Mouse (Mus musculus) intestine, embryonic 16.5 days (tissue): ENCODE measurements around the gene Angptl2. TPM values are rescaled to one million over a fixed set of nuclear protein-coding genes. Genes with fewer than 3 reads are reported as not detected.
A peak's percentile ranks its signal among the peaks of the same experiment; 100 is the strongest.

ENCODE experiments used
- ATAC-seq: fragments of 200-750 bp; cut with Nextera tagmentation; 2 replicates; pipeline ENCODE4 v1.8.0; 2017; ENCODE audit warnings: moderate TSS enrichment, moderate library complexity
- H3K27ac ChIP-seq: fragments of 300-500 bp; sonication (generic); 2 replicates; pipeline ENCODE4 v1.5.1; 2014; ENCODE audit warnings: mild to moderate bottlenecking, low read length
- H3K27me3 ChIP-seq: fragments of 300-500 bp; sonication (generic); replicated peaks from 2 replicates; pipeline ENCODE4 v1.6.1; 2014; ENCODE audit warnings: low read length, control low read depth, mixed read lengths; ENCODE audit not compliant: control insufficient read depth, insufficient read depth
- H3K36me3 ChIP-seq: fragments of 300-500 bp; sonication (generic); 2 replicates; pipeline ENCODE4 v1.6.1; 2014; ENCODE audit warnings: low read length, control low read depth; ENCODE audit not compliant: control insufficient read depth, insufficient read depth
- H3K4me1 ChIP-seq: fragments of 300-500 bp; sonication (generic); 2 replicates; pipeline ENCODE4 v1.6.1; 2014; ENCODE audit warnings: low read length, control low read depth, mixed read lengths; ENCODE audit not compliant: control insufficient read depth, insufficient read depth
- H3K4me2 ChIP-seq: fragments of 300-500 bp; sonication (generic); 2 replicates; pipeline ENCODE4 v1.6.1; 2014; ENCODE audit warnings: low read depth, low read length, control low read depth
- H3K4me3 ChIP-seq: fragments of 300-500 bp; sonication (generic); 2 replicates; pipeline ENCODE4 v1.5.1; 2014; ENCODE audit warnings: mild to moderate bottlenecking, low read length
- H3K9ac ChIP-seq: fragments of 300-500 bp; sonication (generic); 2 replicates; pipeline ENCODE4 v1.6.1; 2014; ENCODE audit warnings: low read depth, low read length
- H3K9me3 ChIP-seq: fragments of 300-500 bp; sonication (generic); 2 replicates; pipeline ENCODE4 v1.6.1; 2016; ENCODE audit warnings: low read length, control low read depth; ENCODE audit not compliant: control insufficient read depth
- WGBS: fragments of 180-500 bp; shearing (Covaris S2); extraction: QIAGEN DNeasy Blood & Tissue Kit; methylation state at CpG from one replicate; pipeline ENCODE4 v1.1.7; 2014; 5-methylcytosine and 5-hydroxymethylcytosine counted together
- polyA plus RNA-seq: library from polyadenylated mRNA; unstranded; fragments of >200 nt; fragmentation: Nextera tagmentation; extraction: Ambion mirVana; gene quantifications from 2 replicates; pipeline ENCODE4 v1.2.1, GENCODE M21; 2015

Gene Angptl2
- polyA plus RNA-seq, 1 experiment from 2014 or later, result 41.6 TPM

- H3K4me3 ChIP-seq, result no peak overlapping the region
- no peak for ATAC-seq
- peaks cover 2% of the 10 kb centered on the region; the same call in 1 of the 2 replicates for H3K4me1 ChIP-seq
- H3K4me2 ChIP-seq, result no peak overlapping the region
- H3K36me3 ChIP-seq, result no peaks in the 10 kb centered on the region
- H3K9ac ChIP-seq, result no peak overlapping the region
- WGBS, result 89% methylated on average over 5 of the region's 5 CpGs
- no peaks in the 10 kb centered on the region for H3K27me3 ChIP-seq
- no peak overlapping the region for H3K27ac ChIP-seq
- H3K9me3 ChIP-seq, result peaks cover 5% of the 10 kb centered on the region; the same call in 1 of the 2 replicates
These were observed 73.0 kb downstream of the Angptl2 start for GRCm38 (mm10) chr2:33288837-33289236.

GRCm38 (mm10) chr2:33290491-33290890, 74.6 kb downstream of the Angptl2 start:
- H3K4me3 ChIP-seq, result no peak overlapping the region
- H3K4me1 ChIP-seq, result peaks cover 2% of the 10 kb centered on the region; the same call in 1 of the 2 replicates
- no peak for ATAC-seq
- no peaks in the 10 kb centered on the region for H3K36me3 ChIP-seq
- H3K27ac ChIP-seq, result no peak overlapping the region
- 89% methylated on average over 8 of the region's 8 CpGs for WGBS
- H3K27me3 ChIP-seq, result no peaks in the 10 kb centered on the region
- no peak overlapping the region for H3K9ac ChIP-seq
- H3K4me2 ChIP-seq, result no peak overlapping the region
- H3K9me3 ChIP-seq, result peaks cover 5% of the 10 kb centered on the region; the same call in 1 of the 2 replicates

GRCm38 (mm10) chr2:33292057-33292456, 76.2 kb downstream of the Angptl2 start:
- H3K4me1 ChIP-seq, result peaks cover 2% of the 10 kb centered on the region; the same call in 1 of the 2 replicates
- H3K4me2 ChIP-seq, result no peak overlapping the region
- no peaks in the 10 kb centered on the region for H3K27me3 ChIP-seq
- ATAC-seq, result peak; percentile 16; the same call in 1 of the 2 replicates
- no peak overlapping the region for H3K4me3 ChIP-seq
- H3K27ac ChIP-seq, result no peak overlapping the region
- WGBS, result 40% methylated on average over 2 of the region's 2 CpGs
- no peaks in the 10 kb centered on the region for H3K36me3 ChIP-seq
- H3K9me3 ChIP-seq, result peaks cover 5% of the 10 kb centered on the region; the same call in 1 of the 2 replicates
- no peak overlapping the region for H3K9ac ChIP-seq

GRCm38 (mm10) chr2:33295115-33295514, 79.2 kb downstream of the Angptl2 start:
- no peaks in the 10 kb centered on the region for H3K9me3 ChIP-seq
- no peak overlapping the region for H3K4me2 ChIP-seq
- no peak for ATAC-seq
- no peak overlapping the region for H3K27ac ChIP-seq
- H3K27me3 ChIP-seq, result no peaks in the 10 kb centered on the region
- H3K4me3 ChIP-seq, result no peak overlapping the region
- WGBS, result 75% methylated on average over 5 of the region's 5 CpGs
- no peak overlapping the region for H3K9ac ChIP-seq
- no peaks in the 10 kb centered on the region for H3K36me3 ChIP-seq
- H3K4me1 ChIP-seq, result peaks cover 4% of the 10 kb centered on the region; the same call in 1 of the 2 replicates

Other genes with a start within 250 kb of the Angptl2 start
- gene Slc2a8, start 234.0 kb upstream of the Angptl2 start, polyA plus RNA-seq, result 21.5 and 26.6 TPM in 2 replicates
- 8.7 and 10.2 TPM in 2 replicates for gene Garnl3, start 84.4 kb upstream of the Angptl2 start, polyA plus RNA-seq
- gene Ralgps1, start 155.4 kb downstream of the Angptl2 start, polyA plus RNA-seq, result 6.3 and 8.0 TPM in 2 replicates
- gene Zbtb34, start 215.3 kb downstream of the Angptl2 start, polyA plus RNA-seq, result 2.8 and 3.9 TPM in 2 replicates